Mouse (Mus musculus): Measurements from ENCODE around the gene Gtpbp4. TPM values are rescaled to one million over a fixed set of nuclear protein-coding genes. Genes with fewer than 3 reads are reported as not detected.
A peak's percentile ranks its signal among the peaks of the same experiment; 100 is the strongest.
"Not testable (repeated sequence)": the region's sequence is repeated elsewhere in the genome, so short reads cannot be mapped to it uniquely, and the experiment has no call there.

Gtpbp4 gene
- polyA plus RNA-seq, 1 experiment from 2014 or later: 87.9 TPM

GRCm38 (mm10) chr13:9014431-9014830 is 18.5 kb upstream of the Gtpbp4 start:
- Histone ChIP-seq H3K27me3 (ENCODE audit: insufficient read depth, poor library complexity, severe bottlenecking) (no peaks in the 10 kb centered on the region), H3K36me3 (no peaks in the 10 kb centered on the region), H3K4me1 (peaks cover 3% of the 10 kb centered on the region; the same call in 1 of the 2 replicates), H3K4me3 (no peak overlapping the region), H3K27ac (no peak overlapping the region), H3K9me3 (no peaks in the 10 kb centered on the region)
- no peak for DNase-seq (ENCODE audit: low spot score)
- WGBS: 24% methylated on average over 3 of the region's 3 CpGs

GRCm38 (mm10) chr13:9013483-9013882 is 17.6 kb upstream of the Gtpbp4 start:
- H3K27ac ChIP-seq: no peak overlapping the region
- DNase-seq (ENCODE audit: low spot score): no peak
- H3K27me3 ChIP-seq (ENCODE audit: insufficient read depth, poor library complexity, severe bottlenecking): no peaks in the 10 kb centered on the region
- H3K4me3 ChIP-seq: no peak overlapping the region
- WGBS: 66% methylated on average over 1 of the region's 1 CpGs
- no peaks in the 10 kb centered on the region for H3K36me3 ChIP-seq
- no peaks in the 10 kb centered on the region for H3K9me3 ChIP-seq
- peaks cover 3% of the 10 kb centered on the region; the same call in 1 of the 2 replicates for H3K4me1 ChIP-seq

GRCm38 (mm10) chr13:9011596-9012350 is 15.9 kb upstream of the Gtpbp4 start:
- 49% methylated on average over 12 of the region's 12 CpGs for WGBS
- no peak overlapping the region for H3K27ac ChIP-seq
- no peaks in the 10 kb centered on the region for H3K36me3 ChIP-seq
- H3K4me3 ChIP-seq: no peak overlapping the region
- peak; percentile 94 for DNase-seq (ENCODE audit: low spot score)
- H3K4me1 ChIP-seq: peaks cover 3% of the 10 kb centered on the region; the same call in 1 of the 2 replicates
- no peaks in the 10 kb centered on the region for H3K27me3 ChIP-seq (ENCODE audit: insufficient read depth, poor library complexity, severe bottlenecking)
- no peaks in the 10 kb centered on the region for H3K9me3 ChIP-seq

GRCm38 (mm10) chr13:9003306-9003705 is 7.4 kb upstream of the Gtpbp4 start:
- no peaks in the 10 kb centered on the region for H3K36me3 ChIP-seq
- H3K27ac ChIP-seq: no peak overlapping the region
- H3K4me3 ChIP-seq: no peak overlapping the region
- no peaks in the 10 kb centered on the region for H3K4me1 ChIP-seq
- WGBS: 76% methylated on average over 2 of the region's 2 CpGs
- DNase-seq (ENCODE audit: low spot score): no peak
- no peaks in the 10 kb centered on the region for H3K27me3 ChIP-seq (ENCODE audit: insufficient read depth, poor library complexity, severe bottlenecking)
- H3K9me3 ChIP-seq: no peaks in the 10 kb centered on the region

- no peaks in the 10 kb centered on the region for H3K9me3 ChIP-seq
- H3K27ac ChIP-seq: no peak overlapping the region
- H3K4me1 ChIP-seq: peaks cover 6% of the 10 kb centered on the region
- no peaks in the 10 kb centered on the region for H3K36me3 ChIP-seq
- no peak overlapping the region for H3K4me3 ChIP-seq
- H3K27me3 ChIP-seq (ENCODE audit: insufficient read depth, poor library complexity, severe bottlenecking): no peaks in the 10 kb centered on the region
- DNase-seq (ENCODE audit: low spot score): no peak
- WGBS: 83% methylated on average over 8 of the region's 8 CpGs
Measured at GRCm38 (mm10) chr13:8999464-8999863, 3.6 kb upstream of the Gtpbp4 start.

GRCm38 (mm10) chr13:8997221-8997620 is 1.3 kb upstream of the Gtpbp4 start:
- H3K4me3 ChIP-seq; H3K27ac ChIP-seq; H3K27me3 ChIP-seq (ENCODE audit: insufficient read depth, poor library complexity, severe bottlenecking); H3K36me3 ChIP-seq; H3K4me1 ChIP-seq; DNase-seq (ENCODE audit: low spot score); H3K9me3 ChIP-seq: not testable (repeated sequence)
- 82% methylated on average over 5 of the region's 5 CpGs for WGBS

GRCm38 (mm10) chr13:8995159-8995989 is 509 bp downstream of the Gtpbp4 start:
- 2% methylated on average over 33 of the region's 33 CpGs for WGBS
- peaks cover 13% of the 10 kb centered on the region for H3K36me3 ChIP-seq
- no peaks in the 10 kb centered on the region for H3K9me3 ChIP-seq
- H3K4me3 ChIP-seq: peak overlapping the region; percentile 74
- no peak for DNase-seq (ENCODE audit: low spot score)
- H3K27ac ChIP-seq: peak overlapping the region; percentile 96
- peaks cover 6% of the 10 kb centered on the region for H3K4me1 ChIP-seq
- no peaks in the 10 kb centered on the region for H3K27me3 ChIP-seq (ENCODE audit: insufficient read depth, poor library complexity, severe bottlenecking)

GRCm38 (mm10) chr13:8992231-8992630 is 3.7 kb downstream of the Gtpbp4 start:
- Histone ChIP-seq H3K4me1 (peaks cover 6% of the 10 kb centered on the region), H3K36me3 (peaks cover 43% of the 10 kb centered on the region), H3K4me3 (no peak overlapping the region), H3K9me3 (no peaks in the 10 kb centered on the region), H3K27ac (no peak overlapping the region), H3K27me3 (ENCODE audit: insufficient read depth, poor library complexity, severe bottlenecking) (no peaks in the 10 kb centered on the region)
- WGBS: 90% methylated on average over 6 of the region's 6 CpGs
- DNase-seq (ENCODE audit: low spot score): no peak

GRCm38 (mm10) chr13:8972972-8973371 is 22.9 kb downstream of the Gtpbp4 start:
- Histone ChIP-seq H3K9me3 (no peaks in the 10 kb centered on the region), H3K36me3 (peaks cover 94% of the 10 kb centered on the region), H3K4me1 (no peaks in the 10 kb centered on the region), H3K27ac (no peak overlapping the region), H3K27me3 (ENCODE audit: insufficient read depth, poor library complexity, severe bottlenecking) (no peaks in the 10 kb centered on the region), H3K4me3 (no peak overlapping the region)
- 92% methylated on average over 3 of the region's 3 CpGs for WGBS
- DNase-seq (ENCODE audit: low spot score): no peak

- Histone ChIP-seq H3K27ac (no peak overlapping the region), H3K9me3 (no peaks in the 10 kb centered on the region), H3K27me3 (ENCODE audit: insufficient read depth, poor library complexity, severe bottlenecking) (no peaks in the 10 kb centered on the region), H3K36me3 (peaks cover 93% of the 10 kb centered on the region), H3K4me3 (no peak overlapping the region), H3K4me1 (no peaks in the 10 kb centered on the region)
- no peak for DNase-seq (ENCODE audit: low spot score)
Measured at GRCm38 (mm10) chr13:8972369-8972768, 23.5 kb downstream of the Gtpbp4 start.

GRCm38 (mm10) chr13:8967742-8968141 is 28.1 kb downstream of the Gtpbp4 start:
- H3K4me3 ChIP-seq: no peak overlapping the region
- WGBS: 94% methylated on average over 8 of the region's 8 CpGs
- DNase-seq (ENCODE audit: low spot score): no peak
- H3K27me3 ChIP-seq (ENCODE audit: insufficient read depth, poor library complexity, severe bottlenecking): no peaks in the 10 kb centered on the region
- H3K27ac ChIP-seq: no peak overlapping the region
- no peaks in the 10 kb centered on the region for H3K9me3 ChIP-seq
- H3K4me1 ChIP-seq: no peaks in the 10 kb centered on the region
- H3K36me3 ChIP-seq: peaks cover 56% of the 10 kb centered on the region

GRCm38 (mm10) chr13:8965224-8965623 is 30.7 kb downstream of the Gtpbp4 start:
- DNase-seq (ENCODE audit: low spot score): no peak
- Histone ChIP-seq H3K27me3 (ENCODE audit: insufficient read depth, poor library complexity, severe bottlenecking) (no peaks in the 10 kb centered on the region), H3K9me3 (no peaks in the 10 kb centered on the region), H3K27ac (no peak overlapping the region), H3K36me3 (peaks cover 34% of the 10 kb centered on the region), H3K4me3 (no peak overlapping the region), H3K4me1 (no peaks in the 10 kb centered on the region)
- WGBS: 90% methylated on average over 5 of the region's 5 CpGs

- H3K36me3 ChIP-seq; H3K27ac ChIP-seq; H3K27me3 ChIP-seq (ENCODE audit: insufficient read depth, poor library complexity, severe bottlenecking); H3K4me3 ChIP-seq; H3K4me1 ChIP-seq; DNase-seq (ENCODE audit: low spot score); H3K9me3 ChIP-seq: not testable (repeated sequence)
- 28% methylated on average over 5 of the region's 5 CpGs for WGBS
Measured at GRCm38 (mm10) chr13:8962266-8962665, 33.6 kb downstream of the Gtpbp4 start.

Measured in heart, embryonic 10.5 days (tissue).